Mouse (Mus musculus) heart, embryonic 13.5 days (tissue): Measurements from ENCODE around the gene Ptrh2. TPM values are rescaled to one million over a fixed set of nuclear protein-coding genes. Genes with fewer than 3 reads are reported as not detected.
A peak's percentile ranks its signal among the peaks of the same experiment; 100 is the strongest.

Experiments
- ATAC-seq: fragments of 200-750 bp; cut with Nextera tagmentation; 2 replicates; pipeline ENCODE4 v1.8.0; 2017; ENCODE audit warnings: moderate TSS enrichment; ENCODE audit not compliant: insufficient number of reproducible peaks, low FRiP score, low TSS enrichment; ENCODE audit errors: extremely low read depth
- H3K27ac ChIP-seq: fragments of 300-500 bp; sonication (generic); replicated peaks from 2 replicates; pipeline ENCODE4 v1.5.1; 2015; ENCODE audit warnings: moderate library complexity, mild to moderate bottlenecking, inconsistent platforms
- H3K27me3 ChIP-seq: fragments of 300-500 bp; sonication (generic); replicated peaks from 2 replicates; pipeline ENCODE4 v1.6.1; 2015; ENCODE audit warnings: mild to moderate bottlenecking, inconsistent platforms
- H3K36me3 ChIP-seq: fragments of 300-500 bp; sonication (generic); 2 replicates; pipeline ENCODE4 v1.6.1; 2015; ENCODE audit warnings: mild to moderate bottlenecking, inconsistent platforms
- H3K4me1 ChIP-seq: fragments of 300-500 bp; sonication (generic); 2 replicates; pipeline ENCODE4 v1.6.1; 2015; ENCODE audit warnings: inconsistent platforms
- H3K4me2 ChIP-seq: fragments of 300-500 bp; sonication (generic); 2 replicates; pipeline ENCODE4 v1.6.1; 2015; ENCODE audit warnings: inconsistent platforms, mild to moderate bottlenecking, moderate library complexity
- H3K4me3 ChIP-seq: fragments of 300-500 bp; sonication (generic); 2 replicates; pipeline ENCODE4 v1.5.1; 2015; ENCODE audit warnings: moderate library complexity, mild to moderate bottlenecking, inconsistent platforms
- H3K9ac ChIP-seq: fragments of 300-500 bp; sonication (generic); 2 replicates; pipeline ENCODE4 v1.6.1; 2015; ENCODE audit warnings: inconsistent platforms, mild to moderate bottlenecking, moderate library complexity
- H3K9me3 ChIP-seq: fragments of 300-500 bp; sonication (generic); 2 replicates; pipeline ENCODE4 v1.6.1; 2016; ENCODE audit warnings: inconsistent platforms
- WGBS: fragments of 180-500 bp; shearing (Covaris S2); methylation state at CpG from one replicate; pipeline ENCODE4 v1.1.7; 2015; ENCODE audit warnings: mixed read lengths; 5-methylcytosine and 5-hydroxymethylcytosine counted together
- polyA plus RNA-seq: library from polyadenylated mRNA; unstranded; fragments of >200 nt; fragmentation: Nextera tagmentation; extraction: Ambion mirVana; gene quantifications from 2 replicates; pipeline ENCODE4 v1.2.1, GENCODE M21; 2015

Ptrh2 gene
- polyA plus RNA-seq, 1 experiment from 2014 or later = 20.5 TPM

- WGBS = 50% methylated on average over 3 of the region's 3 CpGs
- no peaks in the 10 kb centered on the region for H3K9me3 ChIP-seq
Measured at GRCm38 (mm10) chr11:86672772-86673171, 11.0 kb upstream of the Ptrh2 start.

GRCm38 (mm10) chr11:86675520-86675919 lies 8.3 kb upstream of the Ptrh2 start:
- H3K9ac ChIP-seq = no peak overlapping the region
- H3K27ac ChIP-seq = no peak overlapping the region
- peaks cover 16% of the 10 kb centered on the region for H3K4me1 ChIP-seq
- H3K27me3 ChIP-seq = no peaks in the 10 kb centered on the region
- H3K4me3 ChIP-seq = no peak overlapping the region
- 86% methylated on average over 4 of the region's 4 CpGs for WGBS
- no peak overlapping the region for H3K4me2 ChIP-seq
- no peak for ATAC-seq
- no peaks in the 10 kb centered on the region for H3K9me3 ChIP-seq
- peaks cover 6% of the 10 kb centered on the region; the same call in 1 of the 2 replicates for H3K36me3 ChIP-seq

More at GRCm38 (mm10) chr11:86672772-86673171, 11.0 kb upstream of the Ptrh2 start:
- Histone ChIP-seq H3K4me1 (peaks cover 11% of the 10 kb centered on the region), H3K36me3 (peaks cover 6% of the 10 kb centered on the region; the same call in 1 of the 2 replicates), H3K27ac (no peak overlapping the region), H3K4me3 (no peak overlapping the region), H3K4me2 (no peak overlapping the region), H3K9ac (no peak overlapping the region), H3K27me3 (no peaks in the 10 kb centered on the region)
- no peak for ATAC-seq

- WGBS = 61% methylated on average over 5 of the region's 5 CpGs
Measured at GRCm38 (mm10) chr11:86678957-86679356, 4.8 kb upstream of the Ptrh2 start.

GRCm38 (mm10) chr11:86680729-86681128 lies 3.1 kb upstream of the Ptrh2 start:
- Histone ChIP-seq H3K27ac (no peak overlapping the region), H3K9ac (no peak overlapping the region), H3K9me3 (no peaks in the 10 kb centered on the region), H3K36me3 (peaks cover 6% of the 10 kb centered on the region; the same call in 1 of the 2 replicates), H3K4me2 (no peak overlapping the region), H3K27me3 (no peaks in the 10 kb centered on the region), H3K4me1 (peaks cover 42% of the 10 kb centered on the region), H3K4me3 (no peak overlapping the region)
- ATAC-seq = no peak
- 90% methylated on average over 3 of the region's 3 CpGs for WGBS

More at GRCm38 (mm10) chr11:86678957-86679356, 4.8 kb upstream of the Ptrh2 start:
- no peak overlapping the region for H3K27ac ChIP-seq
- no peaks in the 10 kb centered on the region for H3K27me3 ChIP-seq
- H3K36me3 ChIP-seq = peaks cover 6% of the 10 kb centered on the region; the same call in 1 of the 2 replicates
- peaks cover 27% of the 10 kb centered on the region for H3K4me1 ChIP-seq
- no peak overlapping the region for H3K4me3 ChIP-seq
- H3K9ac ChIP-seq = no peak overlapping the region
- H3K4me2 ChIP-seq = no peak overlapping the region
- no peak for ATAC-seq
- no peaks in the 10 kb centered on the region for H3K9me3 ChIP-seq

GRCm38 (mm10) chr11:86681423-86681822 lies 2.4 kb upstream of the Ptrh2 start:
- WGBS = 64% methylated on average over 3 of the region's 3 CpGs
- no peak for ATAC-seq
- H3K27me3 ChIP-seq = no peaks in the 10 kb centered on the region

GRCm38 (mm10) chr11:86682861-86683260 lies 924 bp upstream of the Ptrh2 start:
- no peak for ATAC-seq
- Histone ChIP-seq H3K36me3 (peaks cover 8% of the 10 kb centered on the region), H3K9me3 (no peaks in the 10 kb centered on the region), H3K4me1 (peaks cover 53% of the 10 kb centered on the region), H3K4me3 (peak overlapping the region; percentile 87), H3K27ac (peak overlapping the region; percentile 92), H3K27me3 (no peaks in the 10 kb centered on the region), H3K4me2 (peak overlapping the region; percentile 94), H3K9ac (peak overlapping the region; percentile 92)
- WGBS = 33% methylated on average over 7 of the region's 7 CpGs

More at GRCm38 (mm10) chr11:86681423-86681822, 2.4 kb upstream of the Ptrh2 start:
- peaks cover 6% of the 10 kb centered on the region; the same call in 1 of the 2 replicates for H3K36me3 ChIP-seq
- H3K4me3 ChIP-seq = no peak overlapping the region
- no peak overlapping the region for H3K4me2 ChIP-seq
- H3K27ac ChIP-seq = no peak overlapping the region
- no peaks in the 10 kb centered on the region for H3K9me3 ChIP-seq
- peaks cover 45% of the 10 kb centered on the region for H3K4me1 ChIP-seq
- H3K9ac ChIP-seq = no peak overlapping the region

GRCm38 (mm10) chr11:86684126-86685012 lies 584 bp downstream of the Ptrh2 start:
- Histone ChIP-seq H3K27ac (peak overlapping the region; percentile 92), H3K36me3 (peaks cover 20% of the 10 kb centered on the region), H3K4me3 (peak overlapping the region; percentile 87), H3K4me2 (peak overlapping the region; percentile 94), H3K4me1 (peaks cover 47% of the 10 kb centered on the region), H3K27me3 (no peaks in the 10 kb centered on the region), H3K9ac (peak overlapping the region; percentile 92), H3K9me3 (no peaks in the 10 kb centered on the region)
- 7% methylated on average over 20 of the region's 20 CpGs for WGBS
- ATAC-seq = no peak

GRCm38 (mm10) chr11:86685366-86685765 lies 1.6 kb downstream of the Ptrh2 start:
- 90% methylated on average over 1 of the region's 1 CpGs for WGBS
- ATAC-seq = no peak
- peaks cover 47% of the 10 kb centered on the region for H3K4me1 ChIP-seq
- peak overlapping the region; percentile 92 for H3K9ac ChIP-seq
- H3K9me3 ChIP-seq = no peaks in the 10 kb centered on the region
- H3K36me3 ChIP-seq = peaks cover 30% of the 10 kb centered on the region
- peak overlapping the region; percentile 87 for H3K4me3 ChIP-seq
- peak overlapping the region; percentile 94 for H3K4me2 ChIP-seq
- no peak overlapping the region for H3K27ac ChIP-seq
- H3K27me3 ChIP-seq = no peaks in the 10 kb centered on the region

GRCm38 (mm10) chr11:86690383-86690782 lies 6.6 kb downstream of the Ptrh2 start:
- H3K27me3 ChIP-seq = no peaks in the 10 kb centered on the region
- H3K9me3 ChIP-seq = no peaks in the 10 kb centered on the region
- WGBS = 84% methylated on average over 3 of the region's 3 CpGs
- H3K27ac ChIP-seq = no peak overlapping the region
- H3K4me2 ChIP-seq = no peak overlapping the region
- ATAC-seq = no peak
- H3K9ac ChIP-seq = no peak overlapping the region
- peaks cover 78% of the 10 kb centered on the region for H3K36me3 ChIP-seq
- peaks cover 15% of the 10 kb centered on the region for H3K4me1 ChIP-seq
- H3K4me3 ChIP-seq = no peak overlapping the region

GRCm38 (mm10) chr11:86691482-86691881 lies 7.7 kb downstream of the Ptrh2 start:
- H3K9me3 ChIP-seq = no peaks in the 10 kb centered on the region
- H3K4me1 ChIP-seq = peaks cover 8% of the 10 kb centered on the region
- peaks cover 89% of the 10 kb centered on the region for H3K36me3 ChIP-seq
- H3K4me3 ChIP-seq = no peak overlapping the region
- H3K27me3 ChIP-seq = no peaks in the 10 kb centered on the region
- WGBS = 92% methylated on average over 3 of the region's 3 CpGs
- H3K4me2 ChIP-seq = no peak overlapping the region
- no peak overlapping the region for H3K27ac ChIP-seq
- no peak overlapping the region for H3K9ac ChIP-seq
- no peak for ATAC-seq

- no peaks in the 10 kb centered on the region for H3K9me3 ChIP-seq
- 88% methylated on average over 2 of the region's 2 CpGs for WGBS
- no peak overlapping the region for H3K27ac ChIP-seq
- no peak for ATAC-seq
- H3K4me1 ChIP-seq = peaks cover 6% of the 10 kb centered on the region
- no peak overlapping the region for H3K9ac ChIP-seq
- H3K4me2 ChIP-seq = no peak overlapping the region
- peaks cover 93% of the 10 kb centered on the region for H3K36me3 ChIP-seq
- H3K27me3 ChIP-seq = no peaks in the 10 kb centered on the region
- H3K4me3 ChIP-seq = no peak overlapping the region
Measured at GRCm38 (mm10) chr11:86691956-86692355, 8.2 kb downstream of the Ptrh2 start.
